Mouse (Mus musculus): Measurements from ENCODE around the gene Pyurf. TPM values are rescaled to one million over a fixed set of nuclear protein-coding genes. Genes with fewer than 3 reads are reported as not detected.

Pyurf gene
- total and polyA plus RNA-seq, 2 experiments from 2014 or later: 9.6 to 11.8 TPM

DNA sequence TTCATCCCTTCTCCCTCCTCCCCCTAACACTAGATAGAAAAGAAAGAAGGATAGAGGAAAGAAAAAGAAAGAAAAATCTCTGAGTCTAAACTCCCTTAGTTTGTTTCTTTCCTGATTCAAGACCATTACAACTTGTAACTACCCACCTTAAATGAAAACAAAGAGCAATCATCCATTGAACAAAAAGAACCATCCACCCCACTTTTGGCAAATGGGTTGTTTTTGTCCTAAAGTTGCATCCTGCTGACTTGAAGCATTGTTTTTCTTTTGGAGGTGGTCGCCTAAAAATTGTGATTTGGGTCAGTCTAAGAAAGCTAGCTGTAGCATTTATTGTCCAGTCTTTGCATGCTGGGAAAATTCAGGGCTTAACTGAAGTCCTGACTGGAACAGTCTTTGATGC lies 52.3 kb downstream of the Pyurf start:
- H3K27me3 ChIP-seq (ENCODE audit: insufficient read depth, low read length): no peaks in the 10 kb centered on the region
- H3K9ac ChIP-seq: no peak overlapping the region
- ATAC-seq (no peak), DNase-seq (no peak)
- no peaks in the 10 kb centered on the region for H3K36me3 ChIP-seq (ENCODE audit: insufficient read depth)
- no peaks in the 10 kb centered on the region for H3K4me1 ChIP-seq (ENCODE audit: insufficient read depth)
- H3K27ac ChIP-seq (ENCODE audit: low read depth, low read length): no peak overlapping the region
- H3K9me3 ChIP-seq (ENCODE audit: low read length): no peaks in the 10 kb centered on the region
- H3K4me3 ChIP-seq (ENCODE audit: low read depth, low read length): no peak overlapping the region
- H3K4me2 ChIP-seq (ENCODE audit: low read depth): no peak overlapping the region
- no peak for TF ChIP-seq CTCF (IDR thresholded peaks at IDR 0.05; ENCODE audit: low read depth)
- WGBS: 30% methylated on average over 1 of the region's 1 CpGs

Other genes with a start within 250 kb of the Pyurf start
- 13.6 and 15.8 TPM in 2 replicates for gene Ppm1k, start 156.6 kb downstream of the Pyurf start, total RNA-seq (2014; rRNA removed)
- 3.3 and 5.7 TPM in 2 replicates for gene Ppm1k, start 156.6 kb downstream of the Pyurf start, polyA plus RNA-seq (2015; fragmentation: Nextera tagmentation; extraction: Ambion mirVana)
- gene Herc6, start 111.1 kb downstream of the Pyurf start, total RNA-seq (2014; rRNA removed): 1.8 and 2.2 TPM in 2 replicates
- gene Herc6, start 111.1 kb downstream of the Pyurf start, polyA plus RNA-seq (2015; fragmentation: Nextera tagmentation; extraction: Ambion mirVana): 0.73 and 1.1 TPM in 2 replicates
- 146 and 150 TPM in 2 replicates for gene Lancl2, start 10.5 kb upstream of the Pyurf start, total RNA-seq (2014; rRNA removed)
- gene Lancl2, start 10.5 kb upstream of the Pyurf start, polyA plus RNA-seq (2015; fragmentation: Nextera tagmentation; extraction: Ambion mirVana): 76.0 and 102 TPM in 2 replicates
- gene Vopp1, start 133.1 kb upstream of the Pyurf start, total RNA-seq (2014; rRNA removed): 270 and 331 TPM in 2 replicates
- 166 and 169 TPM in 2 replicates for gene Vopp1, start 133.1 kb upstream of the Pyurf start, polyA plus RNA-seq (2015; fragmentation: Nextera tagmentation; extraction: Ambion mirVana)
- not detected in 2 replicates for gene Vmn1r21, start 158.3 kb upstream of the Pyurf start, total RNA-seq (2014; rRNA removed)
- not detected in 2 replicates for gene Vmn1r21, start 158.3 kb upstream of the Pyurf start, polyA plus RNA-seq (2015; fragmentation: Nextera tagmentation; extraction: Ambion mirVana)
- gene Vmn1r22, start 215.9 kb upstream of the Pyurf start, total RNA-seq (2014; rRNA removed): not detected in 2 replicates
- not detected in 2 replicates for gene Vmn1r22, start 215.9 kb upstream of the Pyurf start, polyA plus RNA-seq (2015; fragmentation: Nextera tagmentation; extraction: Ambion mirVana)
- gene Vmn1r23, start 234.8 kb upstream of the Pyurf start, total RNA-seq (2014; rRNA removed): not detected in 2 replicates
- not detected in 2 replicates for gene Vmn1r23, start 234.8 kb upstream of the Pyurf start, polyA plus RNA-seq (2015; fragmentation: Nextera tagmentation; extraction: Ambion mirVana)